Mouse (Mus musculus) MEL (cell line): Measurements from ENCODE around the gene Lep.

Experiments
- CTCF ChIP-seq, 3 experiments: IDR thresholded peaks in 2 of 3; conservative IDR thresholded peaks in 1 of 3; 2 replicates each; pipeline ENCODE4 v1.5.1; 2011 to 2012; ENCODE audit warnings: low read length in 3 of 3, low read depth in 2 of 3, mild to moderate bottlenecking in 2 of 3, improper control_type of control experiment in 1 of 3, inconsistent platforms in 1 of 3, mixed read lengths in 1 of 3, moderate library complexity in 1 of 3; ENCODE audit not compliant: control insufficient read depth in 1 of 3, insufficient read depth in 1 of 3, poor library complexity in 1 of 3, severe bottlenecking in 1 of 3
- MAX ChIP-seq: IDR thresholded peaks from 2 replicates; pipeline ENCODE4 v1.6.1; 2011; ENCODE audit warnings: low read length, improper control_type of control experiment
- POLR2A ChIP-seq, 2 experiments: IDR thresholded peaks; 2 replicates each; pipeline ENCODE4 v1.6.1; 2011 to 2012; ENCODE audit warnings: low read length in 2 of 2, mild to moderate bottlenecking in 2 of 2, control low read depth in 1 of 2, improper control_type of control experiment in 1 of 2, low read depth in 1 of 2, moderate library complexity in 1 of 2; ENCODE audit not compliant: control insufficient read depth in 1 of 2, insufficient read depth in 1 of 2, poor library complexity in 1 of 2
- SMC3 ChIP-seq: IDR thresholded peaks from 2 replicates; pipeline ENCODE4 v1.6.1; 2011; ENCODE audit warnings: low read depth, low read length, improper control_type of control experiment
- TCF12 ChIP-seq: IDR thresholded peaks from 2 replicates; pipeline ENCODE4 v1.6.1; 2014; ENCODE audit warnings: low read depth, mild to moderate bottlenecking, inconsistent platforms, low read length, improper control_type of control experiment, moderate library complexity

DNA sequence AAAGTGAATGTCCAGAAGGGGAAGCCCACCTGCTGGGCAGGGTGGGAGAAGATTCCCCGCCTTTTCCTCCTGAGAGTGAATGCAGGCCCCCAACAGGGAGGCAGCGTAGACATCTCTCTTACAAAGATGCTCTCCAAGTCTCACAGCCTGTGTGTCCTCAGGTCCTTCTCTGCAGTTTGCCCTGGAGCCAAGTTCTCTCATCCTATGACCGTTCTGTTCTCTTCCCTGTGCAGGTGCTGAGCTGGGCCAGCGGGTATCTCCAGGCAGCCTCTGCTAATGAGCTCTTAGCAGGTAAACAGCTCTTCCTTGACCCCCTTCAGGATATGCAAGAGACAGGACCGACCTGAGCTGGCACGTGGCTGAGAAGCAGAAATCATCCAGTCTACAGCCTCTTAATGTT lies 38.5 kb upstream of the Lep start:
- TF ChIP-seq CTCF (IDR thresholded peaks at IDR 0.05 in 2 of 3, conservative IDR thresholded peaks at IDR 0.05 in 1 of 3; ENCODE audit: control insufficient read depth in 1 of 3, insufficient read depth in 1 of 3, low read depth in 2 of 3, low read length in 3 of 3, poor library complexity in 1 of 3, severe bottlenecking in 1 of 3): no peak
- no peak for TF ChIP-seq SMC3
- no peak for TF ChIP-seq POLR2A (IDR thresholded peaks at IDR 0.05; ENCODE audit: control insufficient read depth in 1 of 2, insufficient read depth in 1 of 2, low read depth in 1 of 2, low read length in 2 of 2, poor library complexity in 1 of 2)
- TF ChIP-seq TCF12: no peak
- no peak for TF ChIP-seq MAX
